Mouse (Mus musculus): Measurements from ENCODE around the gene Unc45a. TPM values are rescaled to one million over a fixed set of nuclear protein-coding genes. Genes with fewer than 3 reads are reported as not detected.

Gene Unc45a
- polyA plus RNA-seq, 1 experiment from 2014 or later, result 61.9 TPM

- H3K36me3 ChIP-seq (ENCODE audit: control insufficient read depth, insufficient read depth, low read length), result no peaks in the 10 kb centered on the region
These were observed 34.7 kb upstream of the Unc45a start for GRCm38 (mm10) chr7:80375376-80376039.

GRCm38 (mm10) chr7:80374733-80375132, 33.9 kb upstream of the Unc45a start:
- Histone ChIP-seq H3K4me3 (ENCODE audit: low read depth, low read length) (no peak overlapping the region), H3K36me3 (ENCODE audit: control insufficient read depth, insufficient read depth, low read length) (no peaks in the 10 kb centered on the region), H3K27ac (ENCODE audit: low read length) (no peak overlapping the region), H3K4me1 (ENCODE audit: control insufficient read depth, insufficient read depth, low read length) (peaks cover 10% of the 10 kb centered on the region), H3K4me2 (ENCODE audit: low read length) (no peak overlapping the region), H3K9me3 (replicated peaks; ENCODE audit: control insufficient read depth, low read length, poor library complexity, severe bottlenecking) (no peaks in the 10 kb centered on the region), H3K27me3 (ENCODE audit: control insufficient read depth, insufficient read depth, low read depth, low read length) (no peaks in the 10 kb centered on the region), H3K9ac (ENCODE audit: low read depth, low read length) (no peak overlapping the region)
- 86% methylated on average over 3 of the region's 3 CpGs for WGBS
- ATAC-seq, result no peak

More at GRCm38 (mm10) chr7:80375376-80376039, 34.7 kb upstream of the Unc45a start:
- H3K27me3 ChIP-seq (ENCODE audit: control insufficient read depth, insufficient read depth, low read depth, low read length), result no peaks in the 10 kb centered on the region
- H3K9me3 ChIP-seq (replicated peaks; ENCODE audit: control insufficient read depth, low read length, poor library complexity, severe bottlenecking), result no peaks in the 10 kb centered on the region
- H3K4me1 ChIP-seq (ENCODE audit: control insufficient read depth, insufficient read depth, low read length), result peaks cover 5% of the 10 kb centered on the region; the same call in 1 of the 2 replicates
- no peak overlapping the region for H3K4me3 ChIP-seq (ENCODE audit: low read depth, low read length)
- H3K9ac ChIP-seq (ENCODE audit: low read depth, low read length), result no peak overlapping the region
- H3K4me2 ChIP-seq (ENCODE audit: low read length), result no peak overlapping the region
- WGBS, result 92% methylated on average over 9 of the region's 9 CpGs
- no peak for ATAC-seq
- H3K27ac ChIP-seq (ENCODE audit: low read length), result no peak overlapping the region; the same call in 1 of the 2 replicates

- Histone ChIP-seq H3K27ac (ENCODE audit: low read length) (no peak overlapping the region), H3K4me1 (ENCODE audit: control insufficient read depth, insufficient read depth, low read length) (peaks cover 15% of the 10 kb centered on the region), H3K9ac (ENCODE audit: low read depth, low read length) (no peak overlapping the region), H3K4me3 (ENCODE audit: low read depth, low read length) (no peak overlapping the region), H3K27me3 (ENCODE audit: control insufficient read depth, insufficient read depth, low read depth, low read length) (no peaks in the 10 kb centered on the region), H3K4me2 (ENCODE audit: low read length) (no peak overlapping the region), H3K9me3 (replicated peaks; ENCODE audit: control insufficient read depth, low read length, poor library complexity, severe bottlenecking) (no peaks in the 10 kb centered on the region), H3K36me3 (ENCODE audit: control insufficient read depth, insufficient read depth, low read length) (no peaks in the 10 kb centered on the region)
- ATAC-seq, result no peak
- WGBS, result 60% methylated on average over 3 of the region's 3 CpGs
These were observed 33.5 kb upstream of the Unc45a start for GRCm38 (mm10) chr7:80374280-80374679.

- Histone ChIP-seq H3K9ac (ENCODE audit: low read depth, low read length) (no peak overlapping the region), H3K4me1 (ENCODE audit: control insufficient read depth, insufficient read depth, low read length) (peaks cover 19% of the 10 kb centered on the region), H3K27ac (ENCODE audit: low read length) (no peak overlapping the region), H3K4me2 (ENCODE audit: low read length) (no peak overlapping the region), H3K4me3 (ENCODE audit: low read depth, low read length) (no peak overlapping the region), H3K9me3 (replicated peaks; ENCODE audit: control insufficient read depth, low read length, poor library complexity, severe bottlenecking) (no peaks in the 10 kb centered on the region), H3K36me3 (ENCODE audit: control insufficient read depth, insufficient read depth, low read length) (no peaks in the 10 kb centered on the region), H3K27me3 (ENCODE audit: control insufficient read depth, insufficient read depth, low read depth, low read length) (no peaks in the 10 kb centered on the region)
- no peak for ATAC-seq
- 75% methylated on average over 12 of the region's 12 CpGs for WGBS
These were observed 33.0 kb upstream of the Unc45a start for GRCm38 (mm10) chr7:80373850-80374249.

GRCm38 (mm10) chr7:80373352-80373751, 32.5 kb upstream of the Unc45a start:
- H3K27me3 ChIP-seq (ENCODE audit: control insufficient read depth, insufficient read depth, low read depth, low read length), result no peaks in the 10 kb centered on the region
- no peak overlapping the region for H3K4me2 ChIP-seq (ENCODE audit: low read length)
- no peak for ATAC-seq
- H3K27ac ChIP-seq (ENCODE audit: low read length), result no peak overlapping the region
- 83% methylated on average over 4 of the region's 4 CpGs for WGBS
- 0 out of 2 replicates have a peak, but pooled peaks cover 4% of the 10 kb centered on the region for H3K36me3 ChIP-seq (ENCODE audit: control insufficient read depth, insufficient read depth, low read length)
- H3K4me1 ChIP-seq (ENCODE audit: control insufficient read depth, insufficient read depth, low read length), result peaks cover 19% of the 10 kb centered on the region
- H3K4me3 ChIP-seq (ENCODE audit: low read depth, low read length), result no peak overlapping the region
- H3K9ac ChIP-seq (ENCODE audit: low read depth, low read length), result no peak overlapping the region
- no peaks in the 10 kb centered on the region for H3K9me3 ChIP-seq (replicated peaks; ENCODE audit: control insufficient read depth, low read length, poor library complexity, severe bottlenecking)

GRCm38 (mm10) chr7:80372667-80373066, 31.9 kb upstream of the Unc45a start:
- Histone ChIP-seq H3K4me2 (ENCODE audit: low read length) (no peak overlapping the region), H3K4me3 (ENCODE audit: low read depth, low read length) (no peak overlapping the region)
- 52% methylated on average over 2 of the region's 2 CpGs for WGBS

GRCm38 (mm10) chr7:80372166-80372565, 31.4 kb upstream of the Unc45a start:
- no peak overlapping the region for H3K27ac ChIP-seq (ENCODE audit: low read length)
- H3K27me3 ChIP-seq (ENCODE audit: control insufficient read depth, insufficient read depth, low read depth, low read length), result no peaks in the 10 kb centered on the region
- H3K4me1 ChIP-seq (ENCODE audit: control insufficient read depth, insufficient read depth, low read length), result peaks cover 19% of the 10 kb centered on the region
- H3K9ac ChIP-seq (ENCODE audit: low read depth, low read length), result no peak overlapping the region
- no peaks in the 10 kb centered on the region for H3K9me3 ChIP-seq (replicated peaks; ENCODE audit: control insufficient read depth, low read length, poor library complexity, severe bottlenecking)
- peaks cover 8% of the 10 kb centered on the region; the same call in 1 of the 2 replicates for H3K36me3 ChIP-seq (ENCODE audit: control insufficient read depth, insufficient read depth, low read length)
- no peak overlapping the region for H3K4me2 ChIP-seq (ENCODE audit: low read length)
- WGBS, result 82% methylated on average over 3 of the region's 3 CpGs
- H3K4me3 ChIP-seq (ENCODE audit: low read depth, low read length), result no peak overlapping the region
- ATAC-seq, result no peak

More at GRCm38 (mm10) chr7:80372667-80373066, 31.9 kb upstream of the Unc45a start:
- H3K36me3 ChIP-seq (ENCODE audit: control insufficient read depth, insufficient read depth, low read length), result 0 out of 2 replicates have a peak, but pooled peaks cover 7% of the 10 kb centered on the region
- no peak overlapping the region for H3K9ac ChIP-seq (ENCODE audit: low read depth, low read length)
- peaks cover 19% of the 10 kb centered on the region for H3K4me1 ChIP-seq (ENCODE audit: control insufficient read depth, insufficient read depth, low read length)
- no peaks in the 10 kb centered on the region for H3K9me3 ChIP-seq (replicated peaks; ENCODE audit: control insufficient read depth, low read length, poor library complexity, severe bottlenecking)
- no peaks in the 10 kb centered on the region for H3K27me3 ChIP-seq (ENCODE audit: control insufficient read depth, insufficient read depth, low read depth, low read length)
- no peak overlapping the region for H3K27ac ChIP-seq (ENCODE audit: low read length)
- ATAC-seq, result no peak

- WGBS, result 1% methylated on average over 51 of the region's 86 CpGs
- H3K4me1 ChIP-seq (ENCODE audit: control insufficient read depth, insufficient read depth, low read length), result peaks cover 19% of the 10 kb centered on the region
- H3K27ac ChIP-seq (ENCODE audit: low read length), result peak within 1 kb of the TSS; percentile 87
- H3K9me3 ChIP-seq (replicated peaks; ENCODE audit: control insufficient read depth, low read length, poor library complexity, severe bottlenecking), result no peaks in the 10 kb centered on the region
- H3K4me2 ChIP-seq (ENCODE audit: low read length), result peak within 1 kb of the TSS; percentile 66
- peak; percentile 73 for ATAC-seq
- no peaks in the 10 kb centered on the region for H3K27me3 ChIP-seq (ENCODE audit: control insufficient read depth, insufficient read depth, low read depth, low read length)
- H3K4me3 ChIP-seq (ENCODE audit: low read depth, low read length), result peak within 1 kb of the TSS; percentile 86
- peak within 1 kb of the TSS; percentile 95 for H3K9ac ChIP-seq (ENCODE audit: low read depth, low read length)
- peaks cover 16% of the 10 kb centered on the region for H3K36me3 ChIP-seq (ENCODE audit: control insufficient read depth, insufficient read depth, low read length)
These were observed 30.4 kb upstream of the Unc45a start, which contains the start of gene Man2a2 for GRCm38 (mm10) chr7:80371041-80371751. Gene Man2a2 (minus strand): TSS chr7:80371375.

- peak overlapping the region; percentile 95 for H3K9ac ChIP-seq (ENCODE audit: low read depth, low read length)
- ATAC-seq, result peak; percentile 69
- 2% methylated on average over 30 of the region's 31 CpGs for WGBS
- peaks cover 14% of the 10 kb centered on the region for H3K4me1 ChIP-seq (ENCODE audit: control insufficient read depth, insufficient read depth, low read length)
- H3K4me3 ChIP-seq (ENCODE audit: low read depth, low read length), result peak overlapping the region; percentile 86
- H3K4me2 ChIP-seq (ENCODE audit: low read length), result peak overlapping the region; percentile 66
- no peaks in the 10 kb centered on the region for H3K27me3 ChIP-seq (ENCODE audit: control insufficient read depth, insufficient read depth, low read depth, low read length)
- H3K27ac ChIP-seq (ENCODE audit: low read length), result peak overlapping the region; percentile 87
- peaks cover 20% of the 10 kb centered on the region for H3K36me3 ChIP-seq (ENCODE audit: control insufficient read depth, insufficient read depth, low read length)
- H3K9me3 ChIP-seq (replicated peaks; ENCODE audit: control insufficient read depth, low read length, poor library complexity, severe bottlenecking), result no peaks in the 10 kb centered on the region
These were observed 29.8 kb upstream of the Unc45a start for GRCm38 (mm10) chr7:80370649-80371040.
